Comparison of ENCODE assay signal across 8 mouse cellular contexts in the genomic region with DNA sequence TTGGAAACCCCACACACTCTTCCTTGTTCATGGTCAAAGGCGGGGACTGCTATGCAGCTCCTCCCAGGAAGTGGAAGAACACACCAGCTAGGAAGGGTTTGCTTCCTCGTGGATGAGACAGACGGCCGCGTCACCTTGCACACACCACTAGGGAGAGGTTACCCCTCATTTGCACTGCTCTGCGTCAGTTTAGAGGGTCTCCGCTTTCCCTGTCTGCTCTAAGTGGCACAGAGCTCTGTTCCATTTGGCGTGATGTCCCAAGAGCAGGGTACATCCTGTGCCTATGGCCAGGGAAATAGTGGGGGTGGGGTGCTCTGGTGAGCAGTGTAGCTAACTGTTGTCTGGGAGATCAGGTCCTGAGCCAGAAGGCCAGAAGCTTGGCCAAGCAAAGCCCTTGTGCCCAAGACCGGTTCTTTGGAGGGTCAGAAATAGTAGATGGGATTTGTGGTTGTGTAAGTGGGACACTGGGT. TPM values are rescaled to one million over a fixed set of nuclear protein-coding genes. Genes with fewer than 3 reads are reported as not detected.
A peak's percentile ranks its signal among the peaks of the same experiment; 100 is the strongest.
DNase-seq lines count a peak whose midpoint lies in the region; ATAC-seq and TF ChIP-seq lines count a peak whose summit lies in the region.

No protein-coding gene starts in this region.

- H3K9ac ChIP-seq in limb, embryonic 13.5 days: peak overlapping the region; percentile 8; the same call in 1 of the 2 replicates

- no peak for TF ChIP-seq POLR2A in small intestine, adult 2 months (IDR thresholded peaks at IDR 0.05; ENCODE audit: low read depth, low read length)

- peak overlapping the region; percentile 28; the same call in 1 of the 2 replicates for H3K27ac ChIP-seq in limb, embryonic 13.5 days
- peak overlapping the region; percentile 87 for H3K27ac ChIP-seq in small intestine, adult 2 months (ENCODE audit: insufficient read depth, low read depth, low read length)

- no peak for ATAC-seq in G1E (ENCODE audit: extremely low read depth, insufficient number of reproducible peaks, low FRiP score, poor library complexity, severe bottlenecking)
- no peak for ATAC-seq in limb, embryonic 13.5 days (ENCODE audit: low FRiP score, low read depth)

- TF ChIP-seq CTCF in G1E (IDR thresholded peaks at IDR 0.05; ENCODE audit: low read depth, low read length): no peak
- no peak for TF ChIP-seq CTCF in small intestine, adult 2 months (IDR thresholded peaks at IDR 0.05; ENCODE audit: extremely low read depth, insufficient read length, insufficient replicate concordance, low read depth, low read length)

- DNase-seq in heart, adult 18-20 months: peak; percentile 55 to 65
- DNase-seq in heart, postnatal 4 days: no peak
- no peak for DNase-seq in G1E (ENCODE audit: low spot score)
- DNase-seq in gastrocnemius, postnatal 25 days: peak; percentile 54
- no peak for DNase-seq in natural killer cell, adult 2 months (ENCODE audit: low spot score in 2 of 2)
- no peak for DNase-seq in embryo, embryonic 10 days (ENCODE audit: low spot score)

- H3K36me3 ChIP-seq in G1E (replicated peaks): peaks cover 73% of the 10 kb centered on the region
- H3K36me3 ChIP-seq in limb, embryonic 13.5 days: peaks cover 45% of the 10 kb centered on the region
- H3K36me3 ChIP-seq in small intestine, adult 2 months (ENCODE audit: control insufficient read depth, insufficient read depth, low read length): peaks cover 20% of the 10 kb centered on the region

- peaks cover 83% of the 10 kb centered on the region for H3K4me1 ChIP-seq in G1E (ENCODE audit: insufficient read depth, low read depth, low read length)
- H3K4me1 ChIP-seq in limb, embryonic 13.5 days: peaks cover 58% of the 10 kb centered on the region
- peaks cover 41% of the 10 kb centered on the region for H3K4me1 ChIP-seq in small intestine, adult 2 months (ENCODE audit: control insufficient read depth, insufficient read depth, insufficient read length, low read length)

- H3K4me2 ChIP-seq in limb, embryonic 13.5 days (replicated peaks): peak overlapping the region; percentile 19; the same call in 1 of the 2 replicates

- H3K9me3 ChIP-seq in G1E (replicated peaks): no peaks in the 10 kb centered on the region
- H3K9me3 ChIP-seq in limb, embryonic 13.5 days: no peaks in the 10 kb centered on the region

- WGBS in limb, embryonic 13.5 days: 77% methylated on average over 9 of the region's 9 CpGs
- WGBS in small intestine, adult 2 months: 21% methylated on average over 9 of the region's 9 CpGs

- peak overlapping the region; percentile 25; the same call in 1 of the 2 replicates for H3K4me3 ChIP-seq in G1E (ENCODE audit: low read depth, low read length)
- H3K4me3 ChIP-seq in limb, embryonic 13.5 days: no peak overlapping the region
- H3K4me3 ChIP-seq in small intestine, adult 2 months (ENCODE audit: low read depth, low read length): peak overlapping the region; percentile 33

- no peaks in the 10 kb centered on the region for H3K27me3 ChIP-seq in G1E (ENCODE audit: insufficient read depth, low read length)
- no peaks in the 10 kb centered on the region for H3K27me3 ChIP-seq in limb, embryonic 13.5 days
- no peaks in the 10 kb centered on the region for H3K27me3 ChIP-seq in small intestine, adult 2 months (ENCODE audit: control insufficient read depth, insufficient read depth, low read length)

RNA-seq across cellular contexts. Expression of gene Thra, which starts 13.7 kb away (rescaled TPM):
- 100 to 1,000 TPM in 1 of 2 experiments, 10 to 100 TPM in 1; 99.7 to 103 TPM for total RNA-seq in heart, adult 18-20 months (2021)
- 100 to 1,000 TPM; 171 to 183 TPM for total RNA-seq in heart, postnatal 4 days (2021)
- 58.0 and 68.0 TPM in 2 replicates for total RNA-seq in G1E (2014; fragmentation: Nextera tagmentation)
- 20.1 and 20.3 TPM in 2 replicates for total RNA-seq in G1E (2017)
- polyA plus RNA-seq in G1E (2012): 32.3 and 33.1 TPM in 2 replicates
- 10 to 100 TPM; 75.4 to 89.1 TPM for total RNA-seq in gastrocnemius, postnatal 25 days (2021)
- polyA plus RNA-seq in limb, embryonic 13.5 days (2015; fragmentation: Nextera tagmentation; extraction: Ambion mirVana): 34.1 and 34.3 TPM in 2 replicates
- 46.5 and 128 TPM in 2 replicates for polyA plus RNA-seq in small intestine, adult 2 months (2012; rRNA removed)

RNA-seq across cellular contexts. Expression of gene Nr1d1, which starts 20.9 kb away (rescaled TPM):
- 10 to 100 TPM; 54.2 to 67.6 TPM for total RNA-seq in heart, adult 18-20 months (2021)
- 10 to 100 TPM; 26.3 to 27.6 TPM for total RNA-seq in heart, postnatal 4 days (2021)
- 0.75 and 3.1 TPM in 2 replicates for total RNA-seq in G1E (2014; fragmentation: Nextera tagmentation)
- total RNA-seq in G1E (2017): 0.93 TPM in 2 replicates
- 2.3 TPM in 2 replicates for polyA plus RNA-seq in G1E (2012)
- total RNA-seq in gastrocnemius, postnatal 25 days (2021): 100 to 1,000 TPM in 1 of 2 experiments, 10 to 100 TPM in 1; 98.0 to 119 TPM
- 0.93 and 1.1 TPM in 2 replicates for polyA plus RNA-seq in limb, embryonic 13.5 days (2015; fragmentation: Nextera tagmentation; extraction: Ambion mirVana)
- polyA plus RNA-seq in small intestine, adult 2 months (2012; rRNA removed): 59.8 and 206 TPM in 2 replicates

RNA-seq across cellular contexts. Expression of gene Med24, which starts 25.0 kb away (rescaled TPM):
- total RNA-seq in heart, adult 18-20 months (2021): 10 to 100 TPM; 42.0 to 44.2 TPM
- 10 to 100 TPM; 51.7 to 52.3 TPM for total RNA-seq in heart, postnatal 4 days (2021)
- total RNA-seq in G1E (2014; fragmentation: Nextera tagmentation) (55.8 and 95.6 TPM in 2 replicates), G1E (2017) (37.8 and 39.7 TPM in 2 replicates)
- polyA plus RNA-seq in G1E (2012): 83.8 and 109 TPM in 2 replicates
- 10 to 100 TPM; 42.7 to 46.9 TPM for total RNA-seq in gastrocnemius, postnatal 25 days (2021)
- 56.0 and 61.0 TPM in 2 replicates for polyA plus RNA-seq in limb, embryonic 13.5 days (2015; fragmentation: Nextera tagmentation; extraction: Ambion mirVana)
- polyA plus RNA-seq in small intestine, adult 2 months (2012; rRNA removed): 23.8 and 49.5 TPM in 2 replicates

RNA-seq across cellular contexts. Expression of gene Msl1, which starts 41.1 kb away (rescaled TPM):
- 10 to 100 TPM; 71.7 to 73.3 TPM for total RNA-seq in heart, adult 18-20 months (2021)
- 10 to 100 TPM; 67.8 to 71.5 TPM for total RNA-seq in heart, postnatal 4 days (2021)
- 38.0 and 52.2 TPM in 2 replicates for total RNA-seq in G1E (2014; fragmentation: Nextera tagmentation)
- 39.4 and 45.6 TPM in 2 replicates for total RNA-seq in G1E (2017)
- polyA plus RNA-seq in G1E (2012): 36.5 and 44.9 TPM in 2 replicates
- total RNA-seq in gastrocnemius, postnatal 25 days (2021): 10 to 100 TPM; 51.3 to 63.6 TPM
- polyA plus RNA-seq in limb, embryonic 13.5 days (2015; fragmentation: Nextera tagmentation; extraction: Ambion mirVana): 28.9 and 29.2 TPM in 2 replicates
- polyA plus RNA-seq in small intestine, adult 2 months (2012; rRNA removed): 19.8 and 38.5 TPM in 2 replicates

RNA-seq across cellular contexts. Expression of gene Casc3, which starts 50.5 kb away (rescaled TPM):
- 10 to 100 TPM; 17.2 to 19.3 TPM for total RNA-seq in heart, adult 18-20 months (2021)
- total RNA-seq in heart, postnatal 4 days (2021): 10 to 100 TPM; 26.9 to 28.4 TPM
- total RNA-seq in G1E (2014; fragmentation: Nextera tagmentation) (51.8 and 64.6 TPM in 2 replicates), G1E (2017) (13.9 and 17.8 TPM in 2 replicates)
- polyA plus RNA-seq in G1E (2012): 37.4 and 42.7 TPM in 2 replicates
- total RNA-seq in gastrocnemius, postnatal 25 days (2021): 10 to 100 TPM; 13.9 to 15.0 TPM
- 39.5 and 40.0 TPM in 2 replicates for polyA plus RNA-seq in limb, embryonic 13.5 days (2015; fragmentation: Nextera tagmentation; extraction: Ambion mirVana)
- 11.7 and 22.0 TPM in 2 replicates for polyA plus RNA-seq in small intestine, adult 2 months (2012; rRNA removed)

Comparison
In these comparisons a context has a peak if more than half of its experiments do, and no peak if none do; other contexts are left out.
1. DNase-seq: peak in heart, adult 18-20 months (2 of 2) and gastrocnemius, postnatal 25 days (single experiment); none in heart, postnatal 4 days (single experiment), G1E (single experiment), natural killer cell, adult 2 months (0 of 2) and embryo, embryonic 10 days (single experiment).
2. RNA of gene Nr1d1, which starts 20.9 kb away (total RNA-seq): 98.0 to 119 TPM in gastrocnemius, postnatal 25 days, 54.2 to 67.6 TPM in heart, adult 18-20 months and 26.3 to 27.6 TPM in heart, postnatal 4 days; 0.75 to 3.1 TPM in G1E; every median in the first group is over 4 times any median in the second.